Mouse (Mus musculus): ENCODE measurements around the gene Ptgr1.

DNA sequence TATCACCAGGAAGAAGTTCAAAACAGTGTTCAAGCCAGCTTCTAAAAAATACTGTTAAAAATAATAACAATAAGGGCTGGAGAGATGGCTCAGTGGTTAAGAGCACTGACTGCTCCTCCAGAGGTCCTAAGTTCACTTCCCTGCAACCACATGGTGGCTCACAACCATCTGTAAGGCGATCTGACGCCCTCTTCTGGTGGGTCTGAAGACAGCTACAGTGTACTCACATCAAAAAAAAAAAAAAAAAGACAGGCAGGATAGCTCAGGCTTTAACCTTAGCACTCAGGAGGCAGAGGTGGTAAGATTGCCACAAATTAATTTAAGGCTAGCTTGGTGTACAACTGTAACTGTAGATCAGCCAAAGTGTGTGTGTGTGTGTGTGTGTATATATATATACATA is 13.7 kb upstream of the Ptgr1 start:
- TF ChIP-seq CTCF (IDR thresholded peaks at IDR 0.05; ENCODE audit: control insufficient read depth, insufficient read depth, insufficient replicate concordance, low read depth, low read length) (peak; percentile 18; the same call in 1 of the 2 replicates), POLR2A (IDR thresholded peaks at IDR 0.05; ENCODE audit: control insufficient read depth, low read depth, low read length) (no peak)
